Mouse (Mus musculus) testis, postnatal 10 days (tissue): ENCODE data around the gene Gm45208.
"Not testable (repeated sequence)": the region's sequence is repeated elsewhere in the genome, so short reads cannot be mapped to it uniquely, and the experiment has no call there.

Experiments used
- DNase-seq: peaks from one replicate; pipeline ENCODE4 v3.0.0; 2021; ENCODE audit warnings: low spot score

Gm45208 gene

DNA sequence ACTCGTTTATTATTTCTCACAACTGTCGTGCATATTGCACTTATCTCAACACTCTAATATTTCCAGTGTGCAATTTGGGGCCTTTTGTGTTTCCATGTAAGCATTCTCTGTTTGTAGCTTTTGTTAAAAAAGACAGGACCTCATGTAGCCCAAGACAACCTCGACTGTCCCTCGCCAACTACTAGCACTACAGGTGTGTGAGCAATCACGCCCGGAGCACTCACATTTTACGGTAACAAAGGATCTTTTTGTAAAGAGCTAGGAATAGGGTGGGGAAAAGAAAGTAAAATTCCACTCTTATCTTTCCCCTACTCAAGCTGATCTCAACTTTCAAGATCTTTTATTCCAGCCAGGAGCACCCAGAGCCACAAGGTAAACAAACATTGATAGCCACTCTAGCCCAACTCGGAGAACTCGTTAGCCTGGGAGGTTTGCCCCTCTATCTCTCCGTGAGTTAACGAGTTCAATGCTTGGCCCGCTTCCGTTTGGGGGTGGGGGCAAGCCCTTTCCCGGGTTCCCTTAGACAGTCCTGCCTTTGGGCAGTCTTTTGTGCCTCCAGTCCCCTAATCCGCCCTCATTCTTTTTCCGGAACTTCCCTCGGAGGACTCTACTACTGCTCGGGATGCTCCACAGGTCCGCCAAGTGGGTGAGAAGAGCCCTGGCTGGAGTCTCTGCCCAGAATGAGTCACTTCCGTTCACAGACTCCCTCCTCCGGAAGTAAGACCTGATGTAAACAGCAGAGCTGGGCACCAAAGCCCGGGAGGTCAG, at the start of gene Gm45208:
TSS of gene Gm45208 (plus strand) at position 732 of the 768 bp plus-strand sequence.
- peak; percentile 67 for DNase-seq

DNA sequence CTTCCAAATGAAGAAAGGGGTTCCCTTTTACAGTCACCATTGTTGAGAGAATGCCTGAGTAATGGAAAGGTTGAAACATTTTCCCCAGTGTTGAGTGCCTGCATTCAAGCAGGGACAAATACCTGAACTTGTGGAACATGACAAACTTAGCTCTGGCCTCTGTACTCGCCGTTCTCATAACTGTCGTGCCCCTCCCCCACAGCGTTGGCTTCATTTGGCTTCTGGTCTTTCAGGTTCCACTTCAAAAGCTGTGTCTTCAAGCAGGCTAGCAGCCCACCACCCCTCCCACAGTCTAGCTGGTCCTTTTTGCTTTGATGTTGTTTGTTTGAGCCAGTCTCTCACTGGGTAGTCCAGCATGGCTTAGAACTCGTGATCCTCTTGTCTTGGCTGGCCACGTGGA, 49.3 kb upstream of the Gm45208 start:
- DNase-seq = no peak

DNA sequence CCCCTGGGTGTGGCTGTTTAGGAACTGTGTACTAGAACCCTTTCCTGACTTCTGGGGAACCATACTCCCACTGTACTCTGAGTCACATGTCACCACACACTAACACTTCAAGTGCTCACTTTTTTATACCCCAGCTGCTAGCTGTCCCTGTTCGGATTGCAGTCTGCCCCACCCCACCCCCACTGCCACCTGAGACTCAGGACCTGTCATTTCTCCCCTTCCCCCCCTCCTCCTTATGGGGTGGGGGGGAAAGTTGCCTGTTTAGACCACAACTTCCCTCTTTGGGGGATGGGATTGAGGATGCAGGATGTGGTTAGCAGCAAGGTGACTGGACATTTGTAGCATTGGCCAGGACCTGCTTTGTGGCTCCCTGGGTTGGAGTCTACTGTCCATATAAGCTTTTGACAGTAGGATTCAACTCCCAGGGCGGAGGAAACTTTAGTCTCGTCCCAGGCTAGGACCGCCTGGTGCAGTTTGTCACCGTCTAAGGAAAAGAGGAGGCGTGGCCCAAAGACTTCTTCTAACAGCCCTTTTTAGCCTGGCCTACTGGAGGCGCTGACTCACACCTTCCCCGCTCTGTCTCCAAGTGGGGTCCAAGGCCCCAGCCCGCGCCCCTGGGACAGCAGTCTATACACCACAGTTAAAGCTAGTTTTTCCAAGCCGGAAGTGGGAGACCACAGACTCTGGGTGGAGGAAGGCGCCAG, 48.3 kb upstream of the Gm45208 start:
- no peak for DNase-seq

DNA sequence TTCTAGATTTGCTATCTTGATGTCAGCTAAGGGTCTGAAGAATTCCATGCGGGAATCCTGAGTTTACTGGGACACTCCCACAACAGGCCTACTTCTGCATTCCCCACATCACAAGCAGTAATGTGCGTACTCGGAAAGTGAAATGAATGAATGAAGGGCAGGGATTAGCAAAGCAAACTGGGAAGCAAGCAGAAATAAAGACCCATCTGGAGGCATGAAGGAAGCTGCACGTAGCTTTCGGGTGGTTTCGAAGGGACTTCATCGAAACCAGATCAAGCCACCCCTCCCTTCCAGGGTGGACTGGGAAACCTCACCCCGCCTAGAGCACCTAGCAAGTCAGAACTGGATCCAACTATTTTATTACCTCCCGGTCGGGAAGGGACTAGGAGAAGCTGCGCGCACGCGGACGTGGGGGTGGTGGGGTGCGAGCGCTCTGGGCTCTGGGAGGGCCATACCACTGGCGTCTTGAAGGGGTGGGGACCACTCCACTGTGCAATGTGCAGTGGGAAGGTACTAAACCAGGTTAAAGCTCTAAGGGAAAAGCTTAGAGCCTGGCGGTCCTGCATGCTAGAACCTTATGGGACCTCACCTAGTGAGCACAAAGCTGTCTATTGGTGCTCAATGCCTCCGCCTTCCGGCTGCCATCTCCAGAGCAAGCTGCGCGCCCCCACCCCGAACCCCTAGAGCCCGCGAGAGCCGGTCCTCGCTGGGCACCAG, 47.6 kb upstream of the Gm45208 start:
- no peak for DNase-seq

DNA sequence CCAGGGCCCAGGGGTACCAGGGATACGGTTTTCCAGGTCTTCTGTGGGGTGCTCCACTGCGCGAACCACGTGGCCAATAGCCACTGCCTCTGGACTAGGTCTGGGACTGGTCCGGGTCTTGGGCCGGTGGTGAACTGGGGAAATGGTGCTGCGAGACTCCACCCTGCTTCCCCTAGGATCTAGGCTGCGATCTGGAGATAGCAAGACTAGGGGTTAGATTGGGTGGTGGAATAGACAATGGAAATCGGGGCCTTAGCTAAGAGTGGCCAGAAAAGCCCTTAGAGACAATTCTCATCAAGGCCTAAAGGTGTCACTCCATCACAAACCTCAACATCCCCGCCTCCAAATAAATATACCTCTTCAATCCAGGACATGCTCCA, 47.1 kb upstream of the Gm45208 start:
- DNase-seq = no peak

DNA sequence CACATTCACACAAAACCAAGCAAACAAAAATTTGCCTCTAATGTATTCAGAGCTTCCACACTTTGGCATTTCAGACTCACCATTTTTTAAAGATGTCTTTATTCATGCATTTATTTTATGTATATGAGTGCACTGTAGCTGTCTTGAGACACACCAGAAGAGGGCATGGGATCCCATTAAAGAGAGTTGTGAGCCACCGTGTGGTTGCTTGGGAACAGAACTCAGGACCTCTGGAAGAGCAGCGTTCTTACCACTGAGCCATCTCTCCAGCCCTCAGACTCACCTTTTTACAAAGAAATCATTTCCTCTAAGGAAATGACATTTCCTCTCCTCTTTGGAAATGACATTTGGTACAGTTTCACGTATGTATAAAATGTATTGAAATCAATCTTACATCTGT, 43.1 kb upstream of the Gm45208 start:
- no peak for DNase-seq

DNA sequence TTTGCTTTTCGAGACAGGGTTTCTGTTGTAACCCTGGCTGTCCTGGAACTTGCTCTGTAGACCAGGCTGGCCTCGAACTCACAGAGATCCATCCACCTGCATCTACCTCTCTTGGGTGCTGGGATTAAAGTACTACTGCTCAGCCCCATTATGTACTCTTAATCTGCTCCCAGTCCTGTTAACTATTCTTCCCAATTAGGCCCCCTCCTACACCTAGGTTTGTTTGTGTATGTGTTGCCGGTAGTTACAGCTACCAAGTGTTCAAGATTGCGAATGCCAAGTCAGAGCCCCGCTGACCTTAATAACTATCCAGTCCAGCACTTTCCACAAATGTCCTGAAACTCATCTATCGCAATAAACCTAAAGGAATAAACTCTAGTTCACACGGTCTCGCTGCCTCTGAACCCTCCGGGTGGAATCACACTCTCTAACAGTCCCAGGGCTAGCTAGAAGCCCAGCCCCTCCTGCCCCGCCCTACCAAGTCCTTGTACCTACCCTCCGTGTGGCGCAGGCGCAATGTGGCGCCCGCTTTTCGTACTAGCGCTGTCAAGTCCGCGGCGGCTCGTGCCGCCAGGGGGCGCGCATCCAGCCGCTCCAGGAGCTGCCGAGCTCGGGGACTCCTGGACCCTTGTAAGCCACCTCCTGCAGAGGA, 42.5 kb upstream of the Gm45208 start:
- DNase-seq = peak; percentile 90

DNA sequence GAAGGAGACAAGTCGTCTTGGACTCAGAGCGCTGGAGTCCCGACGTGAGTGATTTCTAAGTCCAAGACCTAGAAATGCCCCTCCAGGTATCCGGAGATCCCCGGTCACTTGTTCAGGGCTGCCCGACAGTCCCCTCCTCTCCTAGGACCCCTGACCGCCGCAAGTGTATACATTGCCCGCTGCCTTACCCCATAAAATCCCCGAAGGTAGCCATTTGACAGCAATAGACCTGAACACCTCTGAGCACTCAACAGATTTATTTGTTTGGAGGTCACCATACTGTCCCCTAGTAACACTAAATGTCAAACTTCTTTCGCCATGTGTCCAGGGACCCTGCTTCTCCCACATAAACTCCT, 42.0 kb upstream of the Gm45208 start:
- DNase-seq = no peak

DNA sequence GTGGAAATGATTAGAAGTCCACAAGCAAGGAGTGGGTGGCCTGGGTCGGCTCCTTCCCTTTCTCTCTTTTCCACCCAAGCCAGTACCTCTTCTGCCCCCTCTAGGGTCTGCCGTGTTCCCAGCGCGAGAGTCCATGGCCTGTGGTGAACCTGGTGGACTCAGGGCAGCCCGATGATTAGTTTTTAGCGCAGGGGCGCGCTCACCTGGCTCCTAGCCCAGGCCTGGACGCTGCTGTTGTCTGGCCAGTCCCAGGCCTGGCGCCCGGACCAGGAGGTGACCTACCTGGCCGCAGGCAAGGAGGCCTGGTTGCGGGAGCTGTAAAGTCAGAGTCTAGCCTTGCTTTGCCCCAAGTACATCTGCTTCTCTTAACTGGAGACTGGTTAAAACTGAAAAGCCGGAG, 41.2 kb upstream of the Gm45208 start, which contains the start of gene Magix:
TSS of gene Magix (minus strand) at position 388 of the 400 bp plus-strand sequence.
- no peak for DNase-seq

DNA sequence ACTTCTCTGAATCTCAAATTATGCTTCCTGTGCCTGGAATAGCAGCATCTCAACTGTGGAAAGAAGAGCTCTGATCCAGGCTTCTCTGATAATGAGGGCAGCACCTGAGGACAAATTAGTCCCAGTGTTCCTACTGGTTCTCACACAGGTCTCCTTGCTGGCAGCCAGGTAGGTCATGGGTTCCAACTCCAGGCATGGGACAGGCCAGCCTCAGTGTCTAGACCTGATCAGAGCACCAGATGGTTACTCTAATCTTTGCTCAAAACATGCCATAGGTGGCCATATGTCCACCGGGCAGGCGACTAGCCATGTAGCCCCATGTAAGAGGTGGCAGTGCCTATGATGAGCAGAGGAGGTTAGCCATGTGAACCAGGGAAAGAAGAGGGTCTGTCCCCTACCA, 33.7 kb upstream of the Gm45208 start:
- no peak for DNase-seq

DNA sequence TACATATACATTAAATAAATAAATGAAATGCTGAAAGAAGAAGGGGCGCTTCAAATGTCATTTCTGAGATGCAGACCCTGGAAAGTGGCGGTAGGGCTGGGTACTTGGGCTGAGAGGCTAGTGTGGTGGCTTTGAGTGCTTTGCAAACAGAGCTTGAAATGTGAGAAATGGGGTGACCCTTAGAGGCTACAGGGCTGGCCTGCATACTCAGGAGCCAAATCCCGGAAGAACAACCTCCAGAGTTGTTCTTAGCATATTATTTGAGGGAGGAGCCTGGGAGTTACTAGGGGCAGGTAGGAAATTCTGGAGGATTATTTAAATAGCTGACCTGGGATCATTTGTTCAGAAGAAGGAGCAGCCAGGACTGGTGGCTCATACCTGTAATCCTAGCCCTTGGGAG, 31.6 kb upstream of the Gm45208 start:
- no peak for DNase-seq

DNA sequence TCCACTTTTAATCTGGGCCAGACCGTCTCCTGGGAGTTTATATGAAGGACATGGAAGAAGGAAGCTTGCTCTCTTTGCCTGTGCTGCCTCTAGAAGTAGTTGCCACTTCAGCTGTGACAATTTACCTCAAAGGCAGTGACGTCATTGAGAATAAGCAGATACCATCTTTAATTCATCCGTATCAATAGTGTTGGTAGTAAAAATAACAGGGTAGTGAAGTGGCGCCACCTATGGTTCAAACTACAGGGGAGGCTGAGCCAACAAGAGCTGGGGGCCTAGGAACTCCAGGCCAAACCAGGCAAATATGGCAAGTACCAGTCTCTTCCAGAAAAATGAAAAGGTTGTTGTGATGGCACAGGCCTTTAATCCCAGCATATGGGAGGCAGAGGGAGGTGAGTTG, 29.2 kb upstream of the Gm45208 start:
- DNase-seq = no peak

DNA sequence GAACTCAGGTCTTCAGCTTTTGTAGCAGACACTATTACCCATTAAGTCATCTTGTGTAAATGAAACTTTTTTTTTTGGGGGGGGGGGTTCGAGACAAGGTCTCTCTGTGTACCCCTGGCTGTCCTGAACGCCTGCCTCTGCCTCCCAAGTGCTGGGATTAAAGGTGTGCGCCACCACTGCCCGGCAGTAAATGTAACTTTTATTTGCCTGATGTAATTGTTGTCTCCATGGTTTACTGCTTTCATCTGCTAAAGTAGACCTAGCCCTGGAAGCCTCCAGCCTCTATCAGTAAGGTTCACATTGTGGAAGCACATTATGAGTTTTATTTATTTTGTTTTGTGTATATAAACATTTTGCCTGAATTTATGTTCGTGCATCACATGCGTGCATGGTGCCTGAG, 25.5 kb upstream of the Gm45208 start:
- DNase-seq = no peak

DNA sequence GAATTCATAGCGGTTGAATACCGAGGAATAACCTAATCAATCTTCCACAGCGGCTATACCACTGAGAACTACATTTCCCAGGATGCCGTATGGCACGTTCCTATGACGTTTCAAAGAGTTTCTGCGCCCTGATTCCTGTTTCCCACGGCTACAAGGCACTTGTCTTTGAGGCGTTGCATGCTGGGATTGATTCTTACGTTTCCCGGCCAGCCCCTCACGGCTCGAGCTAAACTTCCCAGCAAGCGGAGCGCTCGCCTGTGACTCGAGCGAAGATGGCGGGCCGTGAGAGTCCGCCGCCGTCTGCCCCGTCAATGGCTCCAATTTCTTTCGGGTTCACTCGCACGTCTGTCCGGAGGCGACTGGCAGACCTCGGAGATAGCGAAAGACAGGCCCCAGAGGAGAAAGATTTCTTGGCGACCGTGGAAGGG, 25.1 kb upstream of the Gm45208 start, which contains the start of gene Gpkow:
TSS of gene Gpkow (plus strand) at position 178 of the 428 bp plus-strand sequence.
- peak; percentile 75 for DNase-seq

DNA sequence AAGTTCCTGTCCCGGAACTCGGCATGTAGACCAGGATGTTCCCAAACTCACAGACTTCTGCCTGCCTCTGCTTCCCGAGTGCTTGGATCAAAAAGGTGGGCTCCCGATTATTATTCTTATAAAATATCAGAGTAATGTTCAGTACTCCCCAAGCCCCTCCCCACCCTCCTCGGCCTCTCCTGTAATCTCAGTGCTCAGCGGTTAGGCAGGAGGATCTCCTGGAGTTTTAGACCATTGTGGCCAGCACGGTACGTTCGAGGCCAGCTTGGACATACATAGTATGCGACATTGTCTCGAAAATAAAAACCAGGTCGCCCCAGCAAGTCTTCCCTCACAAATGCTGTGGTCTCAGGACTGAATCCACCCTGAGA, 8.3 kb upstream of the Gm45208 start:
- not testable (repeated sequence) for DNase-seq

DNA sequence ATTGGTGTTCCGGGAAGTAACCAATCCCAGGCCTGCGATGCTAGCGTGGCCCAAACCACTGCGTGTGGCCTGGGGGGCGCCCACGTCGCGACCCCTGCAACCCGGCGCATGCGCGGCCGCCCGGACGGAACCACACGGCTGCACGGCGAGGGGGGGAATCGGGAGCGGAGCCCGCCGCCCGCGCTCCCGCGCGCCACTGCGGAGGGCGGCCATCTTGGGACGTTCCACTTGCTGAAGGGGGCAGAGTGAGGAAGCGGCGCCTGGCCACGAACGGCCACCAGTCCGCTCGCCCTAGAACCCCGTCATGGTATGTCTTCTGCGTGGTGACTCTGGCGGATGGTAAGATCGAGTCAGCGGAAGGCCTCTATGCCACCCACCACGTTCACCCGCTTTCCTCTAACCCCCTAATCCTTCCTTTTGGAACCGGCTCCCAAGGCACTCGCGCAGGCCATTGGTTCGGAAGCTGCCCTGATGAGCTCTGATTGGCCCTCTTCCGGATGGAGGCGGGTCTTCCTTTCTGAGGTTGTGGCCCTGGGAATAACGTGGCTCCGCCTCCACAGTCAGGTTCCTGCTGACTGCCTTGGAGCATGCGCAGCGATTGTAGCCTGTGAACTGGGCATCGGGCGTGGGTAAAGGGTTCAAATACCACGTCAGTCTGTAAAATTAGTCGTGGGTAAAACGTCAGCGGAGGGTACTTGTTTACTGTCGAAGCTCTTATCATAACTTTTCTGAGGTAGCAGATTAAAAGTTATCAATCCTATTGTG, 7.7 kb upstream of the Gm45208 start, which contains the start of gene Wdr45:
TSS of gene Wdr45 (plus strand) at position 199 of the 765 bp plus-strand sequence.
- peak; percentile 91 for DNase-seq

DNA sequence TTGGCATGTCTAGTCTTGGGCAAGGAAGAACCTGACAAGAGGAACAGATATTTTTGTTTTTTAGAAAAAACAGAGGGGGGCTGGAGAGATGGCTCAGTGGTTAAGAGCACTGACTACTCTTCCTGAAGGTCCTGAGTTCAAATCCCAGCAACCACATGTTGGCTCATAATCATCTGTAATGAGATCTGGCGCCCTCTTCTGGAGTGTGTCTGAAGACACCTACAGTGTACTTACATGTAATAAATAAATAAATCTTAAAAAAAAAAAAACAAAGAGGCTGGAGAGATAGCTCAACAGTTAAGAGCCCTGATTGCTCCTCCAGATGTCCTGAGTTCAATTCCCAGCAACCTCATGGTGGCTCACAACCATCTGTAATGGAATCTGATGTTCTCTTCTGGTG, 6.0 kb upstream of the Gm45208 start:
- not testable (repeated sequence) for DNase-seq

DNA sequence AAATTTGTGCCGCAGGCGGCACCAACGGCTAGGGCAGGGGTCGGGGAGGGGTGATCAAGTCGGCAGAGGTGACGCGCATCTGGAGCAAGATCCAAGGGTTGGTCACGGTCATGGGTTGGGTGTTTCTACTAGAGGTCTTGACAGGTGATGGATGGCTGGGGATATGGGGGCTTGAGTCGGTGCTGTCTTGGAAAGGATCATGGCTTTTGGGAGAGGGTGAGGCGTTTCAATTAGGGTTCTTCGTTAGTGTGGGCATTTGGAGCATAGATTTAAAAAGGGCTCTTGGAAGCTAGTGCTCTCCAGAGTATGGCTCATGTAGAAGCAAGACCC, 202 bp downstream of the Gm45208 start:
- no peak for DNase-seq

DNA sequence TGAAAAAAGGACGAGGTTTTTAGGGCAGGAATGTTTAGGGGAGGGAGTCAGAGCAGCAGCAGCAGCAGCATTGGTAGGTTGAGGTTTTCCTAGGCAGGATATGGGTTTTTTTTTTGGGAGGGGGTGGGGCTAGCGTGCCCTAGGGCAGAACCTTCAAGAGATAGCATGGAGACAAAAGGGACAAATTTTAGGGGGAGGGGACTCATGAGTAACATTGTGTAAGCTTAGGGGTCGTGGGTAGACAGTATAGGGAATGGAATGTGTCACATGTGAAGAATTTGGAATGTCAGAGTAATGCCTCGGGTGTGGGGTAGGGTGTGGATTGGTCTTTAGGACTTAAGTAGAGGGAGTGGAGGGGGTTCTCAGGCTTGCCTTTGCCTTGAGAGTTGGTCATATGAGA, 646 bp downstream of the Gm45208 start:
- no peak for DNase-seq

DNA sequence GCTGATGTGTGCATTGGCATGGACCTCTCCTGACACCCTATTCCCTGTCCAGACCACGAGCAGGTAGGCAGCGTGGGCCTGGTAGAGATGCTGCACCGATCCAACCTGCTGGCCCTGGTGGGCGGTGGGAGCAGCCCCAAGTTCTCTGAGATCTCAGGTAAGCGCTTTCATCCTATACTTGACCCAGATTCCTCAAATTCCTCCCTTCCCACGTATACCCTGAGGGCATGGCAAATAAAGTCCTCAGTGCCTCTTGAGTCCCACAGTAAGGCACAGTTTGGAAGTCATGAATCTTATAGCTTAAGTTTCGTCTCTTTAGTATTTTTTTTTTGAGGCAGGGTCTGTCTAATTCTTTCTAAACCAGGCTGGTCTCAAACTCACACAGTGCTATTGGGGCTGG, 2.1 kb downstream of the Gm45208 start:
- no peak for DNase-seq

DNA sequence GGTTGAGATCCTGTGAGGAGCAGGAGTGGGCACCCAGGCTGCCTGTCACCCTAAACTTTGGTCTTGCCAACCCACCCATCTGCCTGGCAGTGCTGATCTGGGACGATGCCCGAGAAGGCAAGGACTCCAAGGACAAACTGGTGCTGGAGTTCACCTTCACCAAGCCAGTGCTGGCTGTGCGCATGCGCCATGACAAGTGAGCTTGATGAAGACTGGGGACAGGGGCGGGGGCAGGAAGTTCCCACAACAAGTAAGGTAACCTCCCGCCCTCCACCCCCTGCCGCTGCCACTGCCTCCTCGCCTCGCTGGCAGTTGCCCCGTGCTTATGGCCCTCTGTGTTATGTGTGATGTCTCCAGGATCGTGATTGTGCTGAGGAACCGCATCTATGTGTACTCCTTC, 3.8 kb downstream of the Gm45208 start:
- no peak for DNase-seq

DNA sequence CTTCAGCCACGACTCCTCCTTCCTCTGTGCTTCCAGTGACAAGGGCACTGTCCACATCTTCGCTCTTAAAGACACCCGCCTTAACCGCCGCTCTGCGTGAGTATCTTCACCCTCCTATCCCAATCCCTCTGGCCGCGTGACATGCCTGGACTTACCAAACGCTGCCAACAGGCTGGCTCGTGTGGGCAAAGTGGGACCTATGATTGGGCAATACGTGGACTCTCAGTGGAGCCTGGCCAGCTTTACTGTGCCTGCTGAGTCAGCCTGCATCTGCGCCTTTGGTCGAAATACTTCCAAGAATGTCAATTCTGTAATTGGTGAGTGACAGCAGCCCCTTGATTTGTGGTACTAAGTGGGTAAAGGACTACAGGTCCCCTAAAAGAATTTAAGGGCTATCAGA, 5.1 kb downstream of the Gm45208 start:
- DNase-seq = no peak
